Mouse (Mus musculus): ENCODE measurements around the gene Hesx1.

DNA sequence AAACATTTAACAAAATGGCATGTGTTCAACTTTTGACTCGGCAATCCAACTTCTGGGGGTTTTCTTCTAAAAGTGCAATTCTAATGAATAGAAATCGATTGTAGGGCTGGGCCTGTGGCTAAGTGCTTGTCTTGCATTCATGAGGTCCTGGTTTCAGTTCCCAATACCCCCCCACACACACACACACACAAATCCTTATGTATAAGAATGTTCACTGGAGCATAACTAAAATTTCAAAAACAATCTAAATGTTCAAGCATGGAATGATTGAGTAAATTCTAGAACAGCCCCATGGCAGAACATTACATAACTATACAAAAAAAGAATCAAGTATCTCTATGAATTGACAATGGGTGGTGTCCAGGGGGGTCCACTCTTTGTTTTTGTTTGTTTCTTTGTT is 23.7 kb downstream of the Hesx1 start:
- TF ChIP-seq CTCF (IDR thresholded peaks at IDR 0.05; ENCODE audit: insufficient read depth, low read depth, low read length) (no peak), POLR2A (IDR thresholded peaks at IDR 0.05; ENCODE audit: insufficient read depth, low read depth, low read length) (no peak)
